Mouse (Mus musculus): ENCODE measurements around the gene Rab35. TPM values are rescaled to one million over a fixed set of nuclear protein-coding genes. Genes with fewer than 3 reads are reported as not detected.

The Rab35 gene
- total and polyA plus RNA-seq, 2 experiments from 2014 or later = 24.7 to 92.5 TPM

GRCm38 (mm10) chr5:115648876-115649275 is 17.2 kb downstream of the Rab35 start:
- H3K4me3 ChIP-seq (ENCODE audit: low read depth, low read length) = no peak overlapping the region
- H3K27ac ChIP-seq (ENCODE audit: low read depth, low read length) = no peak overlapping the region
- no peaks in the 10 kb centered on the region for H3K9me3 ChIP-seq (ENCODE audit: low read length)
- DNase-seq (no peak), ATAC-seq (no peak)
- peaks cover 63% of the 10 kb centered on the region for H3K36me3 ChIP-seq (ENCODE audit: insufficient read depth)
- WGBS = 43% methylated on average over 3 of the region's 3 CpGs
- no peak overlapping the region for H3K4me2 ChIP-seq (ENCODE audit: low read depth)
- no peaks in the 10 kb centered on the region for H3K27me3 ChIP-seq (ENCODE audit: insufficient read depth, low read length)
- no peak overlapping the region for H3K9ac ChIP-seq
- H3K4me1 ChIP-seq (ENCODE audit: insufficient read depth) = 0 out of 2 replicates have a peak, but pooled peaks cover 7% of the 10 kb centered on the region
- TF ChIP-seq CTCF (IDR thresholded peaks at IDR 0.05; ENCODE audit: low read depth) = no peak

- no peak for TF ChIP-seq CTCF (IDR thresholded peaks at IDR 0.05; ENCODE audit: low read depth)
- Histone ChIP-seq H3K36me3 (ENCODE audit: insufficient read depth) (peaks cover 61% of the 10 kb centered on the region), H3K4me1 (ENCODE audit: insufficient read depth) (0 out of 2 replicates have a peak, but pooled peaks cover 7% of the 10 kb centered on the region), H3K4me3 (ENCODE audit: low read depth, low read length) (no peak overlapping the region), H3K4me2 (ENCODE audit: low read depth) (no peak overlapping the region), H3K9ac (no peak overlapping the region), H3K27ac (ENCODE audit: low read depth, low read length) (no peak overlapping the region), H3K27me3 (ENCODE audit: insufficient read depth, low read length) (no peaks in the 10 kb centered on the region), H3K9me3 (ENCODE audit: low read length) (no peaks in the 10 kb centered on the region)
- ATAC-seq = no peak
- DNase-seq = no peak
- WGBS = 91% methylated on average over 8 of the region's 8 CpGs
These were observed 18.0 kb downstream of the Rab35 start for GRCm38 (mm10) chr5:115649699-115650098.

- no peak for TF ChIP-seq CTCF (IDR thresholded peaks at IDR 0.05; ENCODE audit: low read depth)
- ATAC-seq (no peak), DNase-seq (no peak)
- no peak overlapping the region for H3K9ac ChIP-seq
- WGBS = 88% methylated on average over 10 of the region's 10 CpGs
- H3K4me2 ChIP-seq (ENCODE audit: low read depth) = no peak overlapping the region
- peaks cover 49% of the 10 kb centered on the region for H3K36me3 ChIP-seq (ENCODE audit: insufficient read depth)
- H3K27me3 ChIP-seq (ENCODE audit: insufficient read depth, low read length) = no peaks in the 10 kb centered on the region
- no peaks in the 10 kb centered on the region for H3K9me3 ChIP-seq (ENCODE audit: low read length)
- 0 out of 2 replicates have a peak, but pooled peaks cover 7% of the 10 kb centered on the region for H3K4me1 ChIP-seq (ENCODE audit: insufficient read depth)
- H3K4me3 ChIP-seq (ENCODE audit: low read depth, low read length) = no peak overlapping the region
- no peak overlapping the region for H3K27ac ChIP-seq (ENCODE audit: low read depth, low read length)
These were observed 19.2 kb downstream of the Rab35 start for GRCm38 (mm10) chr5:115650885-115651284.

GRCm38 (mm10) chr5:115651821-115652220 is 20.1 kb downstream of the Rab35 start:
- H3K4me2 ChIP-seq (ENCODE audit: low read depth) = 0 out of 2 replicates have a peak overlapping the region, but pooled peaks have one; percentile 65
- no peak for TF ChIP-seq CTCF (IDR thresholded peaks at IDR 0.05; ENCODE audit: low read depth)
- no peak for ATAC-seq
- 0 out of 2 replicates have a peak, but pooled peaks cover 7% of the 10 kb centered on the region for H3K4me1 ChIP-seq (ENCODE audit: insufficient read depth)
- no peak overlapping the region for H3K4me3 ChIP-seq (ENCODE audit: low read depth, low read length)
- DNase-seq = no peak
- no peak overlapping the region for H3K27ac ChIP-seq (ENCODE audit: low read depth, low read length)
- no peaks in the 10 kb centered on the region for H3K27me3 ChIP-seq (ENCODE audit: insufficient read depth, low read length)
- 0 out of 2 replicates have a peak overlapping the region, but pooled peaks have one; percentile 49 for H3K9ac ChIP-seq
- WGBS = 90% methylated on average over 10 of the region's 10 CpGs
- peaks cover 41% of the 10 kb centered on the region; the same call in 1 of the 2 replicates for H3K36me3 ChIP-seq (ENCODE audit: insufficient read depth)
- H3K9me3 ChIP-seq (ENCODE audit: low read length) = no peaks in the 10 kb centered on the region

- H3K9me3 ChIP-seq (ENCODE audit: low read length) = no peaks in the 10 kb centered on the region
- peaks cover 39% of the 10 kb centered on the region for H3K36me3 ChIP-seq (ENCODE audit: insufficient read depth)
- 0 out of 2 replicates have a peak, but pooled peaks cover 7% of the 10 kb centered on the region for H3K4me1 ChIP-seq (ENCODE audit: insufficient read depth)
- ATAC-seq (peak; percentile 99), DNase-seq (peak; percentile 99)
- peak overlapping the region; percentile 65 for H3K4me2 ChIP-seq (ENCODE audit: low read depth)
- H3K27me3 ChIP-seq (ENCODE audit: insufficient read depth, low read length) = no peaks in the 10 kb centered on the region
- H3K4me3 ChIP-seq (ENCODE audit: low read depth, low read length) = peak overlapping the region; percentile 35
- peak overlapping the region; percentile 77 for H3K27ac ChIP-seq (ENCODE audit: low read depth, low read length)
- TF ChIP-seq CTCF (IDR thresholded peaks at IDR 0.05; ENCODE audit: low read depth) = peak; percentile 97
- peak overlapping the region; percentile 49 for H3K9ac ChIP-seq
- 5% methylated on average over 35 of the region's 35 CpGs for WGBS
These were observed 21.2 kb downstream of the Rab35 start for GRCm38 (mm10) chr5:115652681-115653575.

GRCm38 (mm10) chr5:115653776-115654175 is 22.1 kb downstream of the Rab35 start:
- no peaks in the 10 kb centered on the region for H3K9me3 ChIP-seq (ENCODE audit: low read length)
- no peak overlapping the region for H3K4me3 ChIP-seq (ENCODE audit: low read depth, low read length)
- DNase-seq (no peak), ATAC-seq (no peak)
- H3K27ac ChIP-seq (ENCODE audit: low read depth, low read length) = no peak overlapping the region
- no peak overlapping the region for H3K4me2 ChIP-seq (ENCODE audit: low read depth)
- WGBS = 90% methylated on average over 12 of the region's 12 CpGs
- no peak for TF ChIP-seq CTCF (IDR thresholded peaks at IDR 0.05; ENCODE audit: low read depth)
- peaks cover 37% of the 10 kb centered on the region for H3K36me3 ChIP-seq (ENCODE audit: insufficient read depth)
- H3K9ac ChIP-seq = no peak overlapping the region
- H3K27me3 ChIP-seq (ENCODE audit: insufficient read depth, low read length) = no peaks in the 10 kb centered on the region
- 0 out of 2 replicates have a peak, but pooled peaks cover 7% of the 10 kb centered on the region for H3K4me1 ChIP-seq (ENCODE audit: insufficient read depth)

GRCm38 (mm10) chr5:115656677-115657076 is 25.0 kb downstream of the Rab35 start:
- Histone ChIP-seq H3K4me3 (ENCODE audit: low read depth, low read length) (no peak overlapping the region), H3K4me1 (ENCODE audit: insufficient read depth) (0 out of 2 replicates have a peak, but pooled peaks cover 7% of the 10 kb centered on the region), H3K4me2 (ENCODE audit: low read depth) (no peak overlapping the region), H3K9me3 (ENCODE audit: low read length) (no peaks in the 10 kb centered on the region), H3K36me3 (ENCODE audit: insufficient read depth) (peaks cover 34% of the 10 kb centered on the region), H3K27ac (ENCODE audit: low read depth, low read length) (no peak overlapping the region), H3K27me3 (ENCODE audit: insufficient read depth, low read length) (no peaks in the 10 kb centered on the region), H3K9ac (no peak overlapping the region)
- DNase-seq (no peak), ATAC-seq (no peak)
- no peak for TF ChIP-seq CTCF (IDR thresholded peaks at IDR 0.05; ENCODE audit: low read depth)
- 80% methylated on average over 6 of the region's 6 CpGs for WGBS
